Mouse (Mus musculus) CD4-positive, CD25-positive, alpha-beta regulatory T cell (primary cell): Measurements from ENCODE around the gene Gm20425. TPM values are rescaled to one million over a fixed set of nuclear protein-coding genes. Genes with fewer than 3 reads are reported as not detected.

Source experiments
- polyA plus RNA-seq: library from polyadenylated mRNA; unstranded; fragments of 100-300 nt; shearing (Covaris generic); gene quantifications from one replicate; pipeline ENCODE4 v1.2.1, GENCODE M21; 2017

Gm20425 gene
- polyA plus RNA-seq, result 2.1 TPM

GRCm38 (mm10) chr9:103230151-103230951 is at the start of gene Gm20425, which contains the start of gene Trf:
TSS of gene Gm20425 (minus strand) at chr9:103230307.
TSS of gene Trf (minus strand) at chr9:103230444.

GRCm38 (mm10) chr9:103201561-103202260 is 28.4 kb downstream of the Gm20425 start, which contains the start of gene Srprb:
TSS of gene Srprb (minus strand) at chr9:103202137.

Other genes starting within 250 kb of the Gm20425 start
- gene Slco2a1, start 241.6 kb downstream of the Gm20425 start, polyA plus RNA-seq, result 0.16 TPM
- gene Rab6b, start 118.5 kb downstream of the Gm20425 start, polyA plus RNA-seq, result 26.1 TPM
- 40.4 TPM for gene Srprb, start 28.2 kb downstream of the Gm20425 start, polyA plus RNA-seq
- gene Trf, start 137 bp upstream of the Gm20425 start, polyA plus RNA-seq, result 5.6 TPM
- 1.3 TPM for gene 1300017J02Rik, start 74.8 kb upstream of the Gm20425 start, polyA plus RNA-seq
- 57.0 TPM for gene Topbp1, start 74.9 kb upstream of the Gm20425 start, polyA plus RNA-seq
- gene Cdv3, start 135.5 kb upstream of the Gm20425 start, polyA plus RNA-seq, result 58.4 TPM